Mouse (Mus musculus) kidney, postnatal 0 days (tissue): ENCODE data around the gene Vwa7. TPM values are rescaled to one million over a fixed set of nuclear protein-coding genes. Genes with fewer than 3 reads are reported as not detected.

Source experiments
- ATAC-seq: fragments of 200-750 bp; cut with Nextera tagmentation; replicated peaks from 2 replicates; pipeline ENCODE4 v1.8.0; 2017; ENCODE audit warnings: low read depth, moderate number of reproducible peaks, moderate TSS enrichment, moderate library complexity; ENCODE audit not compliant: low FRiP score
- DNase-seq: peaks from one replicate; pipeline ENCODE4 v3.0.0-alpha.2; 2016; ENCODE audit warnings: low spot score
- H3K27ac ChIP-seq: fragments of 300-500 bp; sonication (generic); 2 replicates; pipeline ENCODE4 v1.5.1; 2014; ENCODE audit warnings: mild to moderate bottlenecking
- H3K27me3 ChIP-seq: fragments of 300-500 bp; sonication (generic); 2 replicates; pipeline ENCODE4 v1.6.1; 2014; ENCODE audit warnings: low read length, mixed read lengths; ENCODE audit not compliant: insufficient read depth
- H3K36me3 ChIP-seq: fragments of 300-500 bp; sonication (generic); 2 replicates; pipeline ENCODE4 v1.6.1; 2014; ENCODE audit warnings: low read length, mixed read lengths; ENCODE audit not compliant: insufficient read depth
- H3K4me1 ChIP-seq: fragments of 300-500 bp; sonication (generic); replicated peaks from 2 replicates; pipeline ENCODE4 v1.6.1; 2014; ENCODE audit warnings: antibody characterized with exemption, low read length, mixed read lengths; ENCODE audit not compliant: insufficient read depth
- H3K4me2 ChIP-seq: fragments of 300-500 bp; sonication (generic); 2 replicates; pipeline ENCODE4 v1.6.1; 2014; ENCODE audit warnings: mild to moderate bottlenecking, low read length, moderate library complexity, mixed read lengths
- H3K4me3 ChIP-seq: fragments of 300-500 bp; sonication (generic); replicated peaks from 2 replicates; pipeline ENCODE4 v1.5.1; 2014; ENCODE audit warnings: low read depth, low read length
- H3K9ac ChIP-seq: fragments of 300-500 bp; sonication (generic); 2 replicates; pipeline ENCODE4 v1.6.1; 2014; ENCODE audit warnings: low read depth, low read length
- H3K9me3 ChIP-seq: fragments of 300-500 bp; sonication (generic); replicated peaks from 2 replicates; pipeline ENCODE4 v1.6.1; 2016; ENCODE audit warnings: low read length, inconsistent platforms, mixed read lengths
- CTCF ChIP-seq: IDR thresholded peaks from 2 replicates; pipeline ENCODE4 v1.5.1; 2016; ENCODE audit warnings: antibody characterized with exemption, low read depth, mild to moderate bottlenecking, moderate library complexity
- WGBS: fragments of 180-500 bp; shearing (Covaris S2); extraction: QIAGEN DNeasy Blood & Tissue Kit; methylation state at CpG from one replicate; pipeline ENCODE4 v1.1.7; 2014; 5-methylcytosine and 5-hydroxymethylcytosine counted together
- polyA plus RNA-seq: library from polyadenylated mRNA; unstranded; fragments of >200 nt; fragmentation: Nextera tagmentation; extraction: Ambion mirVana; gene quantifications from 2 replicates; pipeline ENCODE4 v1.2.1, GENCODE M21; 2015

The Vwa7 gene
- polyA plus RNA-seq, 1 experiment from 2014 or later, result 0.16 TPM

DNA sequence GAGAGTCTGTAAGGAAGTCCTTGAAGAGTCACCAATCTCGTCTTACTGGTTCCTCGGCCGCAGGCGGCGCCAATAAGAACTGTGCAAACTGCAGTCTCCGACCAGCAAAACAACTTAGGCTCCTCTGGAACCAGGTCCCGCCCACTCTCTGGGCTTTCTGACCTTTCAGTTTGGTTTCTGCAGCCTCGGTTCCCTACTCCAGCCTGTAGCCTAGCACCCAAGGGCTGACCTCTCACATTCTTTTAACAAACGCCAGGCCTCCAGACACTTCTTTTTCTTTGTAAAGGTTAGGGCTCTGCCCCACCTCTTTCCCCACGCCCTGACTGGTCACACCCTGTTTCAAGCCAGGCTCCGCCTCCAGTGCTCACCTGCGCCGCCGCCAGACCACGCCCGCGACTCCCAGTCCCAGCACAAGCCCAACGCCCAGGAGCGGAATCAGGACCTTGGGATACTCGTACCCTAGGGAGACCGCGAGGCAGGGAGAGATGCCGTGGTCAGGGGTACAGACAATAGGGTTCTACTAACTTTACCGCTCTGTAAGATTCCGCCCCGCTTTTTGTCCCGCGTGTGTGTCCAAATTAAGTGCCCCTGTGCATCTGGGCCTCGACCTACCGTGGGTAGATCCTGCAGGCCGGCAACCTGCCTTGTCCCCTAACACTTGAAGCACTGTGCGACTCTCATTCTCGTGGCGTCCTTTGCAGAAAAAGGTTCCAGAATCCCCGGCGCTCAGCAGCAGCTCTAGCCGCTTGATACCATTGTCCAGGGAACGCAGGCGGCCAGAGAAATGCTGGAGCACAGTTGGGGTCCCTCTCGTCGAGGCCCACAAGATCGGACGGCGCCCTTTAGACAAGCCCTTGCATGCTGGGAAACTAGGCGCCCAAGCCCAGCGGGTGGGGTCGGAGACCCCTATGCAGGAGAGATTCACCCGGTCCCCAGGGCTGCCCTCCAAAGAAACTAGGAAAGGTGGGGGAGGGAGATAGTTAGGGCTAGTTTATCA lies 48.9 kb downstream of the Vwa7 start, which contains the start of gene Ly6g6c:
Gene Ly6g6c, plus strand, starts transcription at position 438 of the 997 bp plus-strand sequence.
- DNase-seq, result peak; percentile 89
- peak within 1 kb of the TSS; percentile 64 for H3K4me2 ChIP-seq
- no peaks in the 10 kb centered on the region for H3K27me3 ChIP-seq
- WGBS, result 1% methylated on average over 48 of the region's 48 CpGs
- H3K27ac ChIP-seq, result peak within 1 kb of the TSS; percentile 79
- ATAC-seq, result peak; percentile 54
- H3K4me1 ChIP-seq, result peaks cover 16% of the 10 kb centered on the region
- H3K4me3 ChIP-seq, result peak within 1 kb of the TSS; percentile 36
- peak within 1 kb of the TSS; percentile 53 for H3K9ac ChIP-seq
- H3K36me3 ChIP-seq, result peaks cover 6% of the 10 kb centered on the region; the same call in 1 of the 2 replicates
- H3K9me3 ChIP-seq, result no peaks in the 10 kb centered on the region
- 0 out of 2 replicates have a peak, but pooled peaks have one; percentile 24 for TF ChIP-seq CTCF

GRCm38 (mm10) chr17:35066084-35066483 lies 49.7 kb downstream of the Vwa7 start, which contains the start of gene Mpig6b:
Gene Mpig6b (minus strand): TSS chr17:35066184.
- peaks cover 10% of the 10 kb centered on the region; the same call in 1 of the 2 replicates for H3K4me1 ChIP-seq
- 58% methylated on average over 10 of the region's 10 CpGs for whole genome bisulfite sequencing

DNA sequence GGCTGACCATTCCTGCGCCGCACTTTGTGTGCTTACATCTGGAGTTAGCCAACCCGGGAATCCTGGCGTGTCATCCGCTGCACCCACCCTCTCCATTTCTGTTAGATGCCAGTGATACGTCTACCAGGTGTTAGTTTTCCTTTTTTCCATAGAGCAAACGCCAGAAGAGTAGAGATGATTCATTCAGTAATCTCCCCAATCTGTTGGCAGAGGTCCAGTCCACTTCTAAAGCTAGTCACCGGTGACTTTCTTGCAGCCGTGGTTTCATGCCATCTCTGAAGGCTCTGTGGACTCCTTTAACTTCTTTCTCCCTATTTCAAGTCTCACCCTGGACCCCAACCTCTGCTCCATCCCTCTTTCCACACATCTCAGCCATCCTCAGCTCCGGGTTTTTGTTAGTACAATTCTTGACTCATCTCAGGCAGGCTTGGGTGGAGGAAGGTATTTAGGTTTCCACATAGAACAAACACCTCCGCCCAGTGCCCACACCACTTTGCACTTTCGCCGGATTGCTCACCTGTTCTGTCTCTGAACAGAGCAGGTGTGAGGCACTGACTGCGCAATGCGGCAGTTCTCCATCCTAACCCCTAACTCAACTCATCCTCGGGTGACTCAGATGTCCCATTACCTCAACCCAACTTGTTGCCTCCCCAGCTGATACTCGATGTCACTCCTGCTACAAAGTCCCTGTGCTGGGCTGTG lies 52.0 kb downstream of the Vwa7 start:
- Histone ChIP-seq H3K4me2 (no peak overlapping the region), H3K4me3 (no peak overlapping the region), H3K36me3 (no peaks in the 10 kb centered on the region), H3K4me1 (peaks cover 10% of the 10 kb centered on the region; the same call in 1 of the 2 replicates), H3K27ac (no peak overlapping the region), H3K9ac (no peak overlapping the region), H3K9me3 (no peaks in the 10 kb centered on the region), H3K27me3 (no peaks in the 10 kb centered on the region)
- WGBS, result 76% methylated on average over 17 of the region's 17 CpGs
- TF ChIP-seq CTCF, result no peak
- no peak for DNase-seq
- no peak for ATAC-seq

More at GRCm38 (mm10) chr17:35066084-35066483, 49.7 kb downstream of the Vwa7 start, which contains the start of gene Mpig6b:
- Histone ChIP-seq H3K4me2 (peak within 1 kb of the TSS; percentile 64), H3K4me3 (peak within 1 kb of the TSS; percentile 36), H3K36me3 (peaks cover 6% of the 10 kb centered on the region; the same call in 1 of the 2 replicates), H3K27ac (peak within 1 kb of the TSS; percentile 79; the same call in 1 of the 2 replicates), H3K27me3 (no peaks in the 10 kb centered on the region), H3K9ac (peak within 1 kb of the TSS; percentile 53), H3K9me3 (no peaks in the 10 kb centered on the region)
- TF ChIP-seq CTCF, result no peak
- DNase-seq (no peak), ATAC-seq (no peak)

GRCm38 (mm10) chr17:35070556-35071229 lies 54.3 kb downstream of the Vwa7 start:
- no peak for DNase-seq
- Histone ChIP-seq H3K4me1 (no peaks in the 10 kb centered on the region), H3K27ac (no peak overlapping the region), H3K9ac (no peak overlapping the region), H3K9me3 (no peaks in the 10 kb centered on the region), H3K36me3 (no peaks in the 10 kb centered on the region), H3K4me2 (no peak overlapping the region), H3K4me3 (no peak overlapping the region), H3K27me3 (no peaks in the 10 kb centered on the region)
- no peak for ATAC-seq
- TF ChIP-seq CTCF, result no peak
- WGBS, result 59% methylated on average over 6 of the region's 6 CpGs

GRCm38 (mm10) chr17:35071454-35071853 lies 55.1 kb downstream of the Vwa7 start:
- Histone ChIP-seq H3K4me3 (no peak overlapping the region), H3K27ac (no peak overlapping the region), H3K36me3 (no peaks in the 10 kb centered on the region), H3K27me3 (no peaks in the 10 kb centered on the region), H3K4me1 (0 out of 2 replicates have a peak, but pooled peaks cover under 1% of the 10 kb centered on the region), H3K4me2 (no peak overlapping the region), H3K9me3 (no peaks in the 10 kb centered on the region), H3K9ac (no peak overlapping the region)
- ATAC-seq (no peak), DNase-seq (no peak)
- WGBS, result 42% methylated on average over 9 of the region's 9 CpGs
- no peak for TF ChIP-seq CTCF

DNA sequence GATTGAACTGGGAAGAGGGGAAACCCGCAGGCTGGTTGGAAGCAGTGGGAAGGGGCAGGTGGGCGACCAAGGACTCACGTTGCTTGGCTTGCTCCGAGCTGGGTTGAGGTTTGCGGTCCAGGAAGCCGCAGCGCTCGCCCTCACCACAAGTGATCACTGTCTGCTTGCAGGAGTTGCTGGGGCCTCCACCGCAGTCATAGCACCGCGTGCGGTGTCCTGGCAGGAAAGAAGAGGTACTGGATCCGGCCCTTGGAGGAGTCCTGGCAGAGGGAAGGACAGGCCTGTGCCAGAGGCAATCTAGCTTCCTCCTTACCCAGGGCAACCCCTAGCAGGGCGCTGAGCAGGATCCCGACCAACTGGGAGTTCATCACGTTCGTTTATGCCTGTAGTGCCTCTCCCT lies 57.7 kb downstream of the Vwa7 start:
- 35% methylated on average over 17 of the region's 17 CpGs for WGBS
- no peaks in the 10 kb centered on the region for H3K36me3 ChIP-seq
- no peak for TF ChIP-seq CTCF
- H3K4me3 ChIP-seq, result no peak overlapping the region
- no peak for ATAC-seq
- no peak overlapping the region for H3K4me2 ChIP-seq
- no peaks in the 10 kb centered on the region for H3K27me3 ChIP-seq
- no peak for DNase-seq
- no peaks in the 10 kb centered on the region for H3K9me3 ChIP-seq
- H3K4me1 ChIP-seq, result peaks cover 3% of the 10 kb centered on the region; the same call in 1 of the 2 replicates
- no peak overlapping the region for H3K9ac ChIP-seq
- no peak overlapping the region for H3K27ac ChIP-seq

Other genes with a start within 250 kb of the Vwa7 start
- 0.13 and 0.20 TPM in 2 replicates for gene Cyp21a1, start 212.0 kb upstream of the Vwa7 start, polyA plus RNA-seq
- 30.3 and 30.8 TPM in 2 replicates for gene Stk19, start 179.6 kb upstream of the Vwa7 start, polyA plus RNA-seq
- gene Dxo, start 179.6 kb upstream of the Vwa7 start, polyA plus RNA-seq, result 48.2 and 49.7 TPM in 2 replicates
- gene Skiv2l, start 166.4 kb upstream of the Vwa7 start, polyA plus RNA-seq, result 36.8 and 37.3 TPM in 2 replicates
- 73.5 and 79.5 TPM in 2 replicates for gene Nelfe, start 166.2 kb upstream of the Vwa7 start, polyA plus RNA-seq
- 21.1 and 25.6 TPM in 2 replicates for gene Cfb, start 154.1 kb upstream of the Vwa7 start, polyA plus RNA-seq
- gene Zbtb12, start 137.1 kb upstream of the Vwa7 start, polyA plus RNA-seq, result 2.3 and 3.4 TPM in 2 replicates
- not detected in 2 replicates for gene Gm20547, start 134.5 kb upstream of the Vwa7 start, polyA plus RNA-seq
- 7.0 and 7.4 TPM in 2 replicates for gene C2, start 118.3 kb upstream of the Vwa7 start, polyA plus RNA-seq
- 44.1 and 49.1 TPM in 2 replicates for gene Ehmt2, start 118.1 kb upstream of the Vwa7 start, polyA plus RNA-seq
- gene Slc44a4, start 102.1 kb upstream of the Vwa7 start, polyA plus RNA-seq, result 24.2 and 27.3 TPM in 2 replicates
- 92.0 and 101 TPM in 2 replicates for gene Neu1, start 85.3 kb upstream of the Vwa7 start, polyA plus RNA-seq
- gene Hspa1b, start 57.3 kb upstream of the Vwa7 start, polyA plus RNA-seq, result 2.2 and 2.6 TPM in 2 replicates
- not detected in 2 replicates for gene Gm20481, start 46.7 kb upstream of the Vwa7 start, polyA plus RNA-seq
- gene Hspa1a, start 44.4 kb upstream of the Vwa7 start, polyA plus RNA-seq, result 22.4 and 23.5 TPM in 2 replicates
- gene Hspa1l, start 43.9 kb upstream of the Vwa7 start, polyA plus RNA-seq, result 0.54 and 0.72 TPM in 2 replicates
- gene Lsm2, start 34.7 kb upstream of the Vwa7 start, polyA plus RNA-seq, result 133 and 141 TPM in 2 replicates
- 61.3 and 63.3 TPM in 2 replicates for gene Vars, start 15.6 kb upstream of the Vwa7 start, polyA plus RNA-seq
- 2.3 and 3.7 TPM in 2 replicates for gene Sapcd1, start 11.4 kb downstream of the Vwa7 start, polyA plus RNA-seq
- gene Msh5, start 30.2 kb downstream of the Vwa7 start, polyA plus RNA-seq, result 2.7 and 3.0 TPM in 2 replicates
- 266 and 282 TPM in 2 replicates for gene Clic1, start 33.4 kb downstream of the Vwa7 start, polyA plus RNA-seq
- 227 and 244 TPM in 2 replicates for gene Ddah2, start 42.5 kb downstream of the Vwa7 start, polyA plus RNA-seq
- gene Ly6g6c, start 48.8 kb downstream of the Vwa7 start, polyA plus RNA-seq, result not detected in 2 replicates
- gene Mpig6b, start 49.6 kb downstream of the Vwa7 start, polyA plus RNA-seq, result 0.36 and 0.45 TPM in 2 replicates
- 1.3 and 1.6 TPM in 2 replicates for gene Ly6g6e, start 60.3 kb downstream of the Vwa7 start, polyA plus RNA-seq
- gene Ly6g6d, start 61.5 kb downstream of the Vwa7 start, polyA plus RNA-seq, result 7.6 and 7.8 TPM in 2 replicates
- gene Ly6g6f, start 69.0 kb downstream of the Vwa7 start, polyA plus RNA-seq, result not detected in 2 replicates
- 109 and 113 TPM in 2 replicates for gene Abhd16a, start 72.7 kb downstream of the Vwa7 start, polyA plus RNA-seq
- not detected in 2 replicates for gene Ly6g5c, start 91.7 kb downstream of the Vwa7 start, polyA plus RNA-seq
- 0.69 and 1.1 TPM in 2 replicates for gene Ly6g5b, start 98.8 kb downstream of the Vwa7 start, polyA plus RNA-seq
- gene Gpank1, start 104.9 kb downstream of the Vwa7 start, polyA plus RNA-seq, result 14.6 and 15.2 TPM in 2 replicates
- gene Csnk2b, start 105.5 kb downstream of the Vwa7 start, polyA plus RNA-seq, result 300 and 312 TPM in 2 replicates
- gene D17H6S53E, start 109.8 kb downstream of the Vwa7 start, polyA plus RNA-seq, result 10.5 and 11.9 TPM in 2 replicates
- gene Apom, start 115.5 kb downstream of the Vwa7 start, polyA plus RNA-seq, result 59.6 and 64.2 TPM in 2 replicates
- 46.0 and 50.2 TPM in 2 replicates for gene Bag6, start 118.6 kb downstream of the Vwa7 start, polyA plus RNA-seq
- gene Prrc2a, start 148.3 kb downstream of the Vwa7 start, polyA plus RNA-seq, result 79.2 and 94.5 TPM in 2 replicates
- gene Aif1, start 159.5 kb downstream of the Vwa7 start, polyA plus RNA-seq, result 13.1 and 14.8 TPM in 2 replicates
- 11.4 and 15.0 TPM in 2 replicates for gene Lst1, start 171.9 kb downstream of the Vwa7 start, polyA plus RNA-seq
- gene Ltb, start 177.9 kb downstream of the Vwa7 start, polyA plus RNA-seq, result 0.98 and 1.0 TPM in 2 replicates
- 0.19 and 0.25 TPM in 2 replicates for gene Tnf, start 185.4 kb downstream of the Vwa7 start, polyA plus RNA-seq
- gene Lta, start 188.8 kb downstream of the Vwa7 start, polyA plus RNA-seq, result 0.15 TPM in 1 of 2 replicates, not detected in the other
- 0.25 and 0.29 TPM in 2 replicates for gene Gm16181, start 204.3 kb downstream of the Vwa7 start, polyA plus RNA-seq
- gene Atp6v1g2, start 217.1 kb downstream of the Vwa7 start, polyA plus RNA-seq, result 6.6 and 6.7 TPM in 2 replicates
- 11.7 and 14.5 TPM in 2 replicates for gene Nfkbil1, start 219.2 kb downstream of the Vwa7 start, polyA plus RNA-seq
- gene Ddx39b, start 225.2 kb downstream of the Vwa7 start, polyA plus RNA-seq, result 303 and 329 TPM in 2 replicates
- gene H2-D1, start 246.2 kb downstream of the Vwa7 start, polyA plus RNA-seq, result 111 and 125 TPM in 2 replicates